Mouse (Mus musculus): ENCODE results near the gene Pheta1. TPM values are rescaled to one million over a fixed set of nuclear protein-coding genes. Genes with fewer than 3 reads are reported as not detected.

The Pheta1 gene
- total and polyA plus RNA-seq, 3 experiments: 8.1 to 8.8 TPM; not detected in 1

DNA sequence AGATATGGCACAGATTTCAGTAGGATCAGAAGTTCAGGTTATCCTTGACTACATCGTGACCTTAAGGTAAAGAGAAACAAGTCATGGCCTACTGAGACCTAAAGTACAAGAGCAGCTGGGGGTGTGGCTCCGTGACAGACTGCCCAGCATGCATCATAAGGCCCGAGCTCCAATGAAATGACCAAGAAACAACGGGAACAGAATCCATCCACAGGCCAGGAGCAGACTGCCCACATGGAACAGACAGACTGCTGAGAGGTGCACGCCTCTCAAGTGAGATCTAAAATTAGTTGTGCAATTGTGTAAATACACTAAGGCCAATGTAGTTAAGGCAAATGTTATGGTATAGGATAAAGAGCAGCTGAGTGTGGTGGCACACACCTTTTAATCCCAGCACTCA, 27.2 kb upstream of the Pheta1 start:
- H3K36me3 ChIP-seq (ENCODE audit: control insufficient read depth in 1 of 2, insufficient read depth in 2 of 2, low read length in 2 of 2): peaks cover 0 to 9% of the 10 kb centered on the region in 2 experiments
- H3K79me2 ChIP-seq (ENCODE audit: control insufficient read depth, insufficient read depth, low read length, poor library complexity): no peaks in the 10 kb centered on the region
- H3K27ac ChIP-seq (ENCODE audit: control insufficient read depth, low read depth, low read length): no peak overlapping the region
- no peaks in the 10 kb centered on the region for H3K4me1 ChIP-seq (ENCODE audit: control insufficient read depth in 1 of 2, insufficient read depth in 2 of 2, low read length in 2 of 2)
- no peaks in the 10 kb centered on the region for H3K27me3 ChIP-seq (ENCODE audit: control insufficient read depth in 1 of 2, insufficient read depth in 2 of 2, low read length in 2 of 2)
- no peak overlapping the region for H3K4me3 ChIP-seq (ENCODE audit: control insufficient read depth in 1 of 2, insufficient read depth in 1 of 2, low read depth in 2 of 2, low read length in 2 of 2)
- no peak overlapping the region for H3K9ac ChIP-seq (ENCODE audit: control insufficient read depth, low read depth, low read length, poor library complexity, severe bottlenecking)
- TF ChIP-seq MXI1 (IDR thresholded peaks at IDR 0.05; ENCODE audit: low read depth, low read length) (no peak), UBTF (IDR thresholded peaks at IDR 0.05; ENCODE audit: borderline replicate concordance, insufficient read depth, low read depth, low read length) (no peak), SIN3A (IDR thresholded peaks at IDR 0.05; ENCODE audit: low read length) (no peak), NELFE (IDR thresholded peaks at IDR 0.05; ENCODE audit: low read depth, low read length) (no peak), ELF1 (IDR thresholded peaks at IDR 0.05; ENCODE audit: low read depth, low read length) (no peak)
- no peaks in the 10 kb centered on the region for H3K9me3 ChIP-seq (replicated peaks; ENCODE audit: insufficient read depth, low read length)
- DNase-seq (ENCODE audit: low read depth, low spot score): no peak

DNA sequence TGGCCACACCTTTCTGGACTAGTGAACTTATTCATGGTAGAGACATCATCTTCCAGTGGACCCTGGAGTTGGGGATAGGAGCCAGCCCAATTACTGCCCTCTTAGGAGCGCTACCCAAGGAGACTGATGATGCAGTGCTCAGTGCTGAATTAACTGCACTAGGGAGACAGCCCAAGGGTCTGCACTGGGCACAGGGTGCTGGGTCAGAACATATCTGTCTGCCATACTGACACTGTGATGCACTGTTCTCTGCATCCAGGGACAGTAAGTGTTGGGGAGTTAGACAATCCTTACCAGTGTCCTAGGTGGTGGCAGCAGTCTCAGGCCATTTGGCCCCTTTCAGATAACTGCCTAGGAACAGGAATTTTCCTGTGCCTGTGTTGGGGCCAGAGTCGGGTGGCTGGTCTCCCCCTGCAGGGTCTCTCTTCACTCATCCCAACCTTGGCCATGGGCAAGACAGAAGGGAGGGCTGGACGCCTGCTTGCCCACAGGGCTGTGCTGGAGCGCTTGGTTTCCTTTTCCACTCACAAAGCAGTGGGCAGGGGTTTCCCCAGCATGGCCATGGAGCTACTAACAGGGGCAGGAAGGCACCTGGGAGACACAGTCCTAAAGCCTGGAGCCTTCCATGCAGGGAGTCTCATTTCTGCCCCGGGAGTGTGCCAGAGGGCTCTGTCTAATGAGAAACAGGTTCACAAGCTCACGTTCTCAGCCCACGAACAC, 25.8 kb upstream of the Pheta1 start:
- Histone ChIP-seq H3K36me3 (ENCODE audit: control insufficient read depth in 1 of 2, insufficient read depth in 2 of 2, low read length in 2 of 2) (peaks cover 0 to 15% of the 10 kb centered on the region in 2 experiments), H3K27ac (ENCODE audit: control insufficient read depth, low read depth, low read length) (no peak overlapping the region), H3K4me3 (ENCODE audit: control insufficient read depth in 1 of 2, insufficient read depth in 1 of 2, low read depth in 2 of 2, low read length in 2 of 2) (no peak overlapping the region)

DNA sequence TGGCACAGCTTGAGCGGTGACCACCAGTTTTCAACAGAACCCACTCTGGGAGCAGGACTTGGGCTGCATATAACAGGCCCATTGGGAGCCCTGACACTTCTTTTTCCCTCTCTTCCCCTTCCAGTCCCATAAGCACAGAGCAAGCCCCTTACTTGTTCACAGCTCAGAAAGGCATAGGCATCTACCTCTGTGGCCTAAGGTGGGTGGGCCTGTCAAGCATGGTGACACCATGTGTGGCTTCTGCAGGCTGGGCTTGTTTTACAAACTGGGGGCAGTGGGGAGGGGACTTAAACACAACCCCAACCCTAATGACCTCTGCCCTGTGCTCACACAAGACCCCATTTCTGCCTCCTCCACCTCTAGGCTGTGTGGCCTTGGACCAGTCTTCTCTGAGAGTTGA, 25.1 kb upstream of the Pheta1 start:
- Histone ChIP-seq H3K36me3 (ENCODE audit: control insufficient read depth in 1 of 2, insufficient read depth in 2 of 2, low read length in 2 of 2) (peaks cover 0 to 15% of the 10 kb centered on the region in 2 experiments), H3K9me3 (replicated peaks; ENCODE audit: insufficient read depth, low read length) (no peaks in the 10 kb centered on the region), H3K27ac (ENCODE audit: control insufficient read depth, low read depth, low read length) (no peak overlapping the region), H3K79me2 (ENCODE audit: control insufficient read depth, insufficient read depth, low read length, poor library complexity) (peaks cover 4% of the 10 kb centered on the region; the same call in 1 of the 2 replicates), H3K4me1 (ENCODE audit: control insufficient read depth in 1 of 2, insufficient read depth in 2 of 2, low read length in 2 of 2) (no peaks in the 10 kb centered on the region), H3K4me3 (ENCODE audit: control insufficient read depth in 1 of 2, insufficient read depth in 1 of 2, low read depth in 2 of 2, low read length in 2 of 2) (no peak overlapping the region), H3K27me3 (ENCODE audit: control insufficient read depth in 1 of 2, insufficient read depth in 2 of 2, low read length in 2 of 2) (no peaks in the 10 kb centered on the region), H3K9ac (ENCODE audit: control insufficient read depth, low read depth, low read length, poor library complexity, severe bottlenecking) (no peak overlapping the region)
- DNase-seq (ENCODE audit: low read depth, low spot score): no peak
- TF ChIP-seq E2F4 (IDR thresholded peaks at IDR 0.05; ENCODE audit: borderline replicate concordance, low read depth, low read length): no peak
- no peak for TF ChIP-seq NELFE (IDR thresholded peaks at IDR 0.05; ENCODE audit: low read depth, low read length)
- TF ChIP-seq KAT2A (conservative IDR thresholded peaks at IDR 0.05; ENCODE audit: low read depth, low read length): no peak
- TF ChIP-seq JUND (IDR thresholded peaks at IDR 0.05; ENCODE audit: low read depth, low read length): no peak
- TF ChIP-seq ZKSCAN1 (IDR thresholded peaks at IDR 0.05; ENCODE audit: low read depth, low read length): no peak
- no peak for TF ChIP-seq USF2 (IDR thresholded peaks at IDR 0.05; ENCODE audit: borderline replicate concordance in 1 of 2, insufficient read depth in 1 of 2, low read depth in 1 of 2, low read length in 2 of 2)
- no peak for TF ChIP-seq GATA1 (IDR thresholded peaks at IDR 0.05; ENCODE audit: low read depth, low read length)
- no peak for TF ChIP-seq CHD2 (IDR thresholded peaks at IDR 0.05; ENCODE audit: low read length)
- no peak for TF ChIP-seq MEF2A (IDR thresholded peaks at IDR 0.05; ENCODE audit: extremely low read depth, insufficient replicate concordance, low read depth, low read length, poor library complexity, severe bottlenecking)
- TF ChIP-seq HCFC1 (IDR thresholded peaks at IDR 0.05; ENCODE audit: low read depth, low read length): no peak

More for the DNA sequence above, 25.8 kb upstream of the Pheta1 start:
- no peak; the same call in 1 of the 2 replicates for TF ChIP-seq POLR2AphosphoS2 (IDR thresholded peaks at IDR 0.05; ENCODE audit: low read length)
- no peak for TF ChIP-seq ZC3H11A (IDR thresholded peaks at IDR 0.05; ENCODE audit: low read depth, low read length)
- TF ChIP-seq TCF12 (IDR thresholded peaks at IDR 0.05; ENCODE audit: low read depth, low read length): no peak
- no peak for TF ChIP-seq MAX (IDR thresholded peaks at IDR 0.05; ENCODE audit: low read length)
- no peaks in the 10 kb centered on the region for H3K4me1 ChIP-seq (ENCODE audit: control insufficient read depth in 1 of 2, insufficient read depth in 2 of 2, low read length in 2 of 2)
- H3K27me3 ChIP-seq (ENCODE audit: control insufficient read depth in 1 of 2, insufficient read depth in 2 of 2, low read length in 2 of 2): no peaks in the 10 kb centered on the region
- no peak for DNase-seq (ENCODE audit: low read depth, low spot score)
- H3K79me2 ChIP-seq (ENCODE audit: control insufficient read depth, insufficient read depth, low read length, poor library complexity): no peaks in the 10 kb centered on the region
- H3K9me3 ChIP-seq (replicated peaks; ENCODE audit: insufficient read depth, low read length): no peaks in the 10 kb centered on the region
- H3K9ac ChIP-seq (ENCODE audit: control insufficient read depth, low read depth, low read length, poor library complexity, severe bottlenecking): no peak overlapping the region
